Mouse (Mus musculus): ENCODE measurements around the gene Gm49318. TPM values are rescaled to one million over a fixed set of nuclear protein-coding genes. Genes with fewer than 3 reads are reported as not detected.

Gene Gm49318
- total RNA-seq, 4 experiments from 2014 or later = not detected

Small RNA genes lying within 50 kb of the gene (microRNA-seq; reads per million reads assigned to microRNA genes)
- gene Mir7084 = 0.51 to 0.64 reads per million in 2 experiments

Other genes with a start within 250 kb of the Gm49318 start
- gene Angptl8, start 235.7 kb downstream of the Gm49318 start, total RNA-seq (2022) = not detected
- gene Dock6, start 218.6 kb downstream of the Gm49318 start, total RNA-seq (2022) = 10 to 100 TPM; 12.7 to 23.0 (median 19.2) TPM
- gene Rab3d, start 153.1 kb downstream of the Gm49318 start, total RNA-seq (2022) = 10 to 100 TPM; 16.9 to 23.5 (median 21.1) TPM
- gene Ccdc159, start 143.8 kb downstream of the Gm49318 start, total RNA-seq (2022) = 10 to 100 TPM; 18.7 to 22.5 (median 21.8) TPM
- 10 to 100 TPM; 42.8 to 49.1 (median 43.5) TPM for gene Tmem205, start 143.7 kb downstream of the Gm49318 start, total RNA-seq (2022)
- 100 to 1,000 TPM; 229 to 244 (median 235) TPM for gene Plppr2, start 134.2 kb downstream of the Gm49318 start, total RNA-seq (2022)
- 10 to 100 TPM; 12.0 to 14.0 (median 13.1) TPM for gene Swsap1, start 115.5 kb downstream of the Gm49318 start, total RNA-seq (2022)
- 10 to 100 TPM in 1 of 4 experiments, 1 to 10 TPM in 3; 6.6 to 11.3 (median 8.2) TPM for gene Epor, start 107.8 kb downstream of the Gm49318 start, total RNA-seq (2022)
- 1 to 10 TPM; 2.2 to 4.2 (median 2.6) TPM for gene Rgl3, start 81.8 kb downstream of the Gm49318 start, total RNA-seq (2022)
- gene Ccdc151, start 68.6 kb downstream of the Gm49318 start, total RNA-seq (2022) = 10 to 100 TPM in 1 of 4 experiments, 1 to 10 TPM in 3; 6.5 to 12.3 (median 8.3) TPM
- gene Prkcsh, start 68.5 kb downstream of the Gm49318 start, total RNA-seq (2022) = 100 to 1,000 TPM in 3 of 4 experiments, 10 to 100 TPM in 1; 98.6 to 109 (median 104) TPM
- gene Elavl3, start 19.2 kb downstream of the Gm49318 start, total RNA-seq (2022) = 100 to 1,000 TPM; 126 to 166 (median 145) TPM
- gene Zfp653, start 117 bp upstream of the Gm49318 start, total RNA-seq (2022) = 10 to 100 TPM; 22.9 to 26.6 (median 23.9) TPM
- 10 to 100 TPM; 43.7 to 51.6 (median 45.7) TPM for gene Ecsit, start 14.2 kb upstream of the Gm49318 start, total RNA-seq (2022)
- 1 to 10 TPM in 3 of 4 experiments, under 1 TPM in 1; 0.63 to 3.0 (median 1.0) TPM for gene Cnn1, start 28.0 kb upstream of the Gm49318 start, total RNA-seq (2022)
- 10 to 100 TPM; 55.4 to 61.7 (median 59.4) TPM for gene Elof1, start 45.9 kb upstream of the Gm49318 start, total RNA-seq (2022)
- gene Acp5, start 64.5 kb upstream of the Gm49318 start, total RNA-seq (2022) = under 1 TPM in 3 of 4 experiments, not detected in 1; 0.54 to 0.98 (median 0.65) TPM
- gene Pigyl, start 85.6 kb upstream of the Gm49318 start, total RNA-seq (2022) = 10 to 100 TPM; 37.1 to 47.5 (median 41.4) TPM
- under 1 TPM in 3 of 4 experiments, not detected in 1; 0.11 to 0.31 (median 0.12) TPM for gene Zfp872, start 116.8 kb upstream of the Gm49318 start, total RNA-seq (2022)
- 10 to 100 TPM; 21.2 to 23.1 (median 22.5) TPM for gene Zfp809, start 154.5 kb upstream of the Gm49318 start, total RNA-seq (2022)
- gene Zfp599, start 188.6 kb upstream of the Gm49318 start, total RNA-seq (2022) = 1 to 10 TPM; 5.1 to 6.3 (median 5.3) TPM
- 10 to 100 TPM; 17.6 to 20.9 (median 19.9) TPM for gene Zfp810, start 236.4 kb upstream of the Gm49318 start, total RNA-seq (2022)